Mouse (Mus musculus): ENCODE results near the gene Satb1.

- TF ChIP-seq POLR2A (IDR thresholded peaks at IDR 0.05; ENCODE audit: low read depth, low read length): no peak
- TF ChIP-seq CTCF (IDR thresholded peaks at IDR 0.05; ENCODE audit: extremely low read depth, insufficient read depth, insufficient read length, insufficient replicate concordance): no peak
These were observed 21.8 kb downstream of the Satb1 start for GRCm38 (mm10) chr17:51811086-51811868.
